Mouse (Mus musculus) gastrocnemius, postnatal 25 days (tissue): ENCODE results near the gene Gm5767. TPM values are rescaled to one million over a fixed set of nuclear protein-coding genes. Genes with fewer than 3 reads are reported as not detected.

Source experiments
- DNase-seq: peaks from one replicate; pipeline ENCODE4 v3.0.0; 2022
- long read RNA-seq, 2 experiments: library from polyadenylated mRNA; stranded (forward); transcript quantifications; one replicate each; pipeline ENCODE4 v2.0.0; 2021
- total RNA-seq, 2 experiments: library from RNA; stranded (reverse); gene quantifications; 1 replicate in 1 of 2; 2 replicates in 1 of 2; pipeline ENCODE4 v1.2.3; 2021

Gm5767 gene
- not detected for total RNA-seq
- long read RNA-seq, experiment 1 = 0 reads
- long read RNA-seq, experiment 2, partial matches to known transcripts = 0 of 1 reads
- long read RNA-seq, experiment 2, other reads (novel, unspliced or antisense) = 1 of 1 reads

GRCm38 (mm10) chr16:8680470-8680869 lies at the start of gene Gm5767:
Gene Gm5767, plus strand, starts transcription at chr16:8680770.
- no peak for DNase-seq

GRCm38 (mm10) chr16:8631428-8631827 lies 49.1 kb upstream of the Gm5767 start:
- DNase-seq = no peak

GRCm38 (mm10) chr16:8636867-8637216 lies 43.7 kb upstream of the Gm5767 start:
- no peak for DNase-seq

GRCm38 (mm10) chr16:8637217-8638051 lies 43.1 kb upstream of the Gm5767 start, which contains the start of the genes Pmm2 and Tmem186:
Gene Pmm2, plus strand, starts transcription at chr16:8637674.
Gene Tmem186, minus strand, starts transcription at chr16:8637712.
- DNase-seq = peak; percentile 84

- DNase-seq = no peak
These were observed 42.4 kb upstream of the Gm5767 start for GRCm38 (mm10) chr16:8638131-8638530.

GRCm38 (mm10) chr16:8639466-8640191 lies 40.9 kb upstream of the Gm5767 start:
- no peak for DNase-seq

GRCm38 (mm10) chr16:8643855-8644254 lies 36.7 kb upstream of the Gm5767 start:
- no peak for DNase-seq

- no peak for DNase-seq
These were observed 35.0 kb upstream of the Gm5767 start for GRCm38 (mm10) chr16:8645546-8645945.

GRCm38 (mm10) chr16:8650007-8650406 lies 30.6 kb upstream of the Gm5767 start:
- no peak for DNase-seq

- no peak for DNase-seq
These were observed 25.5 kb upstream of the Gm5767 start for GRCm38 (mm10) chr16:8655108-8655507.

GRCm38 (mm10) chr16:8655599-8655998 lies 25.0 kb upstream of the Gm5767 start:
- DNase-seq = no peak

- DNase-seq = no peak
These were observed 24.3 kb upstream of the Gm5767 start for GRCm38 (mm10) chr16:8656256-8656655.

- DNase-seq = no peak
These were observed 22.2 kb upstream of the Gm5767 start for GRCm38 (mm10) chr16:8658349-8658748.

- no peak for DNase-seq
These were observed 21.8 kb upstream of the Gm5767 start for GRCm38 (mm10) chr16:8658764-8659163.

GRCm38 (mm10) chr16:8663022-8663421 lies 17.5 kb upstream of the Gm5767 start:
- DNase-seq = no peak

GRCm38 (mm10) chr16:8663606-8664539 lies 16.7 kb upstream of the Gm5767 start:
- DNase-seq = no peak

GRCm38 (mm10) chr16:8665367-8665766 lies 15.2 kb upstream of the Gm5767 start:
- no peak for DNase-seq

GRCm38 (mm10) chr16:8666452-8666851 lies 14.1 kb upstream of the Gm5767 start:
- DNase-seq = peak; percentile 61

GRCm38 (mm10) chr16:8667261-8667660 lies 13.3 kb upstream of the Gm5767 start:
- DNase-seq = no peak

GRCm38 (mm10) chr16:8667814-8668213 lies 12.8 kb upstream of the Gm5767 start:
- DNase-seq = no peak

- DNase-seq = no peak
These were observed 12.2 kb upstream of the Gm5767 start for GRCm38 (mm10) chr16:8668386-8668785.

- no peak for DNase-seq
These were observed 11.1 kb upstream of the Gm5767 start for GRCm38 (mm10) chr16:8669432-8669831.
